Mouse (Mus musculus) bone marrow macrophage, adult 2 months (primary cell): ENCODE results near the gene Prkd2.

Experiments
- CTCF ChIP-seq: IDR thresholded peaks from 2 replicates; pipeline ENCODE4 v1.5.1; 2012; ENCODE audit warnings: low read depth, mild to moderate bottlenecking, low read length, moderate library complexity
- POLR2A ChIP-seq: IDR thresholded peaks from 2 replicates; pipeline ENCODE4 v1.6.1; 2012; ENCODE audit warnings: mild to moderate bottlenecking, low read depth, low read length, borderline replicate concordance

GRCm38 (mm10) chr7:16873392-16873791 is 30.7 kb downstream of the Prkd2 start:
- TF ChIP-seq CTCF (no peak), POLR2A (no peak)
